Mouse (Mus musculus) gastrocnemius, adult 8-10 months (tissue): Measurements from ENCODE around the gene Cdh3. TPM values are rescaled to one million over a fixed set of nuclear protein-coding genes. Genes with fewer than 3 reads are reported as not detected.

Experiments used
- DNase-seq, 2 experiments: peaks; one replicate each; pipeline ENCODE4 v3.0.0; 2022; ENCODE audit warnings: low spot score in 2 of 2
- total RNA-seq, 4 experiments: library from RNA; stranded (reverse); gene quantifications; 2 replicates each; pipeline ENCODE4 v1.2.4; 2022

Gene Cdh3
- total RNA-seq, 4 experiments from 2014 or later = 0.05 TPM; not detected in 3

DNA sequence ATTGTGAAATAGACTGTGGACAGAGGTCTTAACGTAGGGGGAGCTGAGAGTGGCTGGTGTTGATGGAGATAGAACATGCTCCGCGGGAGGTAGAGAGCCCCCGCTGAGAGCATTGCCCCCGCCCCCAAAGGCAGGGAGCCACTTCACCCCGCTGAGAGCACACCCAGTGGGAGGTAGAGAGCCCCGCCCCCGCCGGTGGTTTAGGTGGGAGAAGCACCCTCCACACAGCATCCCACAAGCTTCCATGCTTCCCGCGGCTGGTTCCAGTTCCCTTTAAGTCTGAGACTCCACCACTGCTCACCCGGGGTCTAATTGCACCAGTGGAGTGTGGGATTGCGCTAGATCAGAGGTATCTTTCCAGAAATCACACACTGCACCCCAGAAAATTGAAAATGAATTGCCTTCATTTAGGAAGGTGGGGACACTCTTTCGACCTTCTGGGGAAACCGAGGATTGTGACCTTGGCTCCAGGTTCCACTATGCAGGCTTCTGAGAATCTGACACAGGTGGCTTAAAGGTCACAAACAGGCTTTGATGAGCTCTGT, 96.0 kb downstream of the Cdh3 start:
- no peak for DNase-seq

Other genes with a start within 250 kb of the Cdh3 start
- 1 to 10 TPM in 1 of 4 experiments, under 1 TPM in 3; 0.53 to 1.0 (median 0.74) TPM for gene Smpd3, start 172.9 kb upstream of the Cdh3 start, total RNA-seq
- gene Zfp90, start 95.6 kb upstream of the Cdh3 start, total RNA-seq = 1 to 10 TPM in 2 of 4 experiments, under 1 TPM in 2; 0.63 to 1.1 (median 0.87) TPM
- not detected for gene 6030452D12Rik, start 10.4 kb upstream of the Cdh3 start, total RNA-seq
- gene Gm10073, start 62.6 kb downstream of the Cdh3 start, total RNA-seq = 100 to 1,000 TPM in 3 of 4 experiments, 10 to 100 TPM in 1; 99.2 to 128 (median 106) TPM
- under 1 TPM; 0.11 to 0.38 (median 0.31) TPM for gene Cdh1, start 92.5 kb downstream of the Cdh3 start, total RNA-seq
- 10 to 100 TPM; 10.6 to 11.9 (median 11.5) TPM for gene Tango6, start 172.2 kb downstream of the Cdh3 start, total RNA-seq